Mouse (Mus musculus) neural tube, embryonic 12.5 days (tissue): ENCODE results near the gene Hist1h3i. TPM values are rescaled to one million over a fixed set of nuclear protein-coding genes. Genes with fewer than 3 reads are reported as not detected.
A peak's percentile ranks its signal among the peaks of the same experiment; 100 is the strongest.
"Not testable (repeated sequence)": the region's sequence is repeated elsewhere in the genome, so short reads cannot be mapped to it uniquely, and the experiment has no call there.

Experiments
- ATAC-seq: fragments of 200-750 bp; cut with Nextera tagmentation; 2 replicates; pipeline ENCODE4 v1.8.0; 2017; ENCODE audit warnings: low read depth, mild to moderate bottlenecking, moderate TSS enrichment, moderate library complexity; ENCODE audit not compliant: low FRiP score
- H3K27ac ChIP-seq: fragments of 300-500 bp; sonication (generic); 2 replicates; pipeline ENCODE4 v1.5.1; 2016
- H3K27me3 ChIP-seq: fragments of 300-500 bp; sonication (generic); replicated peaks from 2 replicates; pipeline ENCODE4 v1.6.1; 2016; ENCODE audit warnings: mild to moderate bottlenecking
- H3K36me3 ChIP-seq: fragments of 300-500 bp; sonication (generic); 2 replicates; pipeline ENCODE4 v1.6.1; 2016; ENCODE audit warnings: mild to moderate bottlenecking
- H3K4me1 ChIP-seq: fragments of 300-500 bp; sonication (generic); 2 replicates; pipeline ENCODE4 v1.6.1; 2016
- H3K4me2 ChIP-seq: fragments of 300-500 bp; sonication (generic); replicated peaks from 2 replicates; pipeline ENCODE4 v1.6.1; 2016; ENCODE audit warnings: mild to moderate bottlenecking
- H3K4me3 ChIP-seq: fragments of 300-500 bp; sonication (generic); 2 replicates; pipeline ENCODE4 v1.5.1; 2016
- H3K9ac ChIP-seq: fragments of 300-500 bp; sonication (generic); 2 replicates; pipeline ENCODE4 v1.6.1; 2016; ENCODE audit warnings: mild to moderate bottlenecking
- H3K9me3 ChIP-seq: fragments of 300-500 bp; sonication (generic); 2 replicates; pipeline ENCODE4 v1.6.1; 2016; ENCODE audit warnings: mild to moderate bottlenecking
- WGBS: fragments of 180-500 bp; shearing (Covaris S2); methylation state at CpG from one replicate; pipeline ENCODE4 v1.1.7; 2016; 5-methylcytosine and 5-hydroxymethylcytosine counted together
- polyA plus RNA-seq: library from polyadenylated mRNA; unstranded; fragments of >200 nt; fragmentation: Nextera tagmentation; extraction: Ambion mirVana; gene quantifications from 2 replicates; pipeline ENCODE4 v1.2.1, GENCODE M21; 2016

Hist1h3i gene
- polyA plus RNA-seq, 1 experiment from 2014 or later: 97.6 TPM

DNA sequence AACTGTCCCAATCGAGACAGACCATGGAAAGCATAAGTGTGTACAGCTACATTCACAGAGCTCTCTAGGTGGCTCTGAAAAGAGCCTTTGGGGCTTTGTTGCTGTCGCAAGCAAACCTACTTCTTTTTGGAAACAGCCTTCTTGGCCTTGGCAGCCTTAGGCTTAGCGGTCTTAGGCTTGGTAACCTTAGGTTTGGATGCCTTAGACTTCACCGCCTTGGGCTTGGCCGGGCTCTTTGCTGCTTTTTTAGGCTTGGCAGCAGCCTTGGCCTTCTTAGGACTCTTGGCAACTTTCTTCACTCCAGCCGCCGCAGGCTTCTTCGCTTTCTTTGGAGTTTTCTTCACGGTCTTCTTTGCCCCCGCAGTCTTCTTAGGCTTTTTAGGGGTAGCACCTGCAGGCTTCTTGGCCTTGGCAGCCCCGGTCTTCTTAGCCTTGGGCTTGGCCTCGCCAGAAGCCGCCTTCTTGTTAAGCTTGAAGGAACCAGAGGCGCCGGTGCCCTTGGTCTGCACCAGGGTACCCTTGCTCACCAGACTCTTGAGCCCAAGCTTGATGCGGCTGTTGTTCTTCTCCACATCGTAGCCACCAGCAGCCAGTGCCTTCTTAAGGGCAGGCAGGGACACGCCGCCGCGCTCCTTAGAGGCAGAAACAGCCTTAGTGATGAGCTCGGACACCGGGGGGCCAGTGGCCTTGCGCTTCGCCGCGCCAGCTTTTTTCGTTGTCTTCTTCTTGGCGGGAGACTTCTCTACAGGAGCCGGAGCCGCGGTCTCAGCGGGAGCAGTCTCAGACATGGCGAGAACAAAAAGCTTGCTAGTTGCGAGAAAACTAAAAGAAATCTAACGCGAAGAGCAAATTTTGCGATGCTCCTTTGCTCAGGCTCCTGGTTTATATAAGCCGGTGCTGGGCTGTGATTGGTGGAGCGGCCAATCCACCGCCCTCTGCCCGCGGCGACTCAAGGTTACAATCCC, 3.1 kb downstream of the Hist1h3i start, which contains the start of gene Hist1h1b:
TSS of gene Hist1h1b (minus strand) at position 859 of the 965 bp plus-strand sequence.
- H3K27me3 ChIP-seq: no peaks in the 10 kb centered on the region
- peak; percentile 1; the same call in 1 of the 2 replicates for ATAC-seq
- H3K9ac ChIP-seq: peak within 1 kb of the TSS; percentile 69

GRCm38 (mm10) chr13:21778814-21779766, 4.1 kb downstream of the Hist1h3i start:
- ATAC-seq: peak; percentile 87
- Histone ChIP-seq H3K27ac (peak overlapping the region; percentile 88), H3K4me2 (peak overlapping the region; percentile 93), H3K4me3 (peak overlapping the region; percentile 46), H3K36me3 (no peaks in the 10 kb centered on the region), H3K9me3 (no peaks in the 10 kb centered on the region), H3K9ac (peak overlapping the region; percentile 69), H3K27me3 (no peaks in the 10 kb centered on the region), H3K4me1 (peaks cover 25% of the 10 kb centered on the region)
- WGBS: 3% methylated on average over 33 of the region's 33 CpGs

More for the DNA sequence above, 3.1 kb downstream of the Hist1h3i start, which contains the start of gene Hist1h1b:
- Histone ChIP-seq H3K4me3 (peak within 1 kb of the TSS; percentile 46), H3K9me3 (no peaks in the 10 kb centered on the region), H3K4me1 (peaks cover 29% of the 10 kb centered on the region), H3K27ac (peak within 1 kb of the TSS; percentile 88), H3K36me3 (no peaks in the 10 kb centered on the region), H3K4me2 (peak within 1 kb of the TSS; percentile 93)
- WGBS: under 1% methylated on average over 44 of the region's 44 CpGs

- Histone ChIP-seq H3K4me2 (peak overlapping the region; percentile 42; the same call in 1 of the 2 replicates), H3K9me3 (no peaks in the 10 kb centered on the region), H3K9ac (no peak overlapping the region), H3K27me3 (no peaks in the 10 kb centered on the region), H3K4me1 (peaks cover 3% of the 10 kb centered on the region; the same call in 1 of the 2 replicates), H3K4me3 (no peak overlapping the region), H3K27ac (no peak overlapping the region), H3K36me3 (no peaks in the 10 kb centered on the region)
- WGBS: 65% methylated on average over 1 of the region's 1 CpGs
- ATAC-seq: no peak
Measured at GRCm38 (mm10) chr13:21755707-21756106, 27.5 kb downstream of the Hist1h3i start.

DNA sequence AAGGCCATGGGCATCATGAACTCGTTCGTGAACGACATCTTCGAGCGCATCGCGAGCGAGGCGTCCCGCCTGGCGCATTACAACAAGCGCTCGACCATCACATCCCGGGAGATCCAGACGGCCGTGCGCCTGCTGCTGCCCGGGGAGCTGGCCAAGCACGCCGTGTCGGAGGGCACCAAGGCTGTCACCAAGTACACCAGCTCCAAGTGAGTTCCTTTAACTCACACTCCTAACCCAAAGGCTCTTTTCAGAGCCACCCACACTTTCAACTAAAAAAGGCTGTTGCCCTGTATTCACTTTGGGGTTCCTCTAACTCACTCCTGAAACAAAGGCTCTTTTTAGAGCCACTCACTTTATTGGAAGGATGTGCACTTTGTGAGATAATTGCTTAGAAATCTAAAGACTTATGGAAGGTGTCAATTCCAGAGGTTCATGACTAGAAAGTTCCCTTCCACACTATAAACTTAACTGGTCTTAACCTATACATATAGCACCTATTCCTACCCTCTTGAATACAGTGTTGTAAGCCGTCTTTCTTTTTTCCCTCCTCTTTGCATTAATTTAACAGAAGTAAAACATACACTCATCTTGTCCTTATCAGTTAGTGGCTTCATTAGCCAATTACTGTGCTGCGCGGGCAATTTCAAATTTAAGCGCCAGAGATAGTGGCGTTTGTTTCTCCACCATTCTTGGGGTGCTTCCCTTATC, 28.7 kb downstream of the Hist1h3i start:
- not testable (repeated sequence) for H3K9me3 ChIP-seq, H3K27me3 ChIP-seq, H3K36me3 ChIP-seq, H3K4me1 ChIP-seq
- peak overlapping the region; percentile 35 for H3K4me3 ChIP-seq
- H3K9ac ChIP-seq: peak overlapping the region; percentile 52
- peak overlapping the region; percentile 50; the same call in 1 of the 2 replicates for H3K27ac ChIP-seq
- 0% methylated on average over 26 of the region's 26 CpGs for WGBS
- peak; percentile 11 for ATAC-seq
- peak overlapping the region; percentile 67 for H3K4me2 ChIP-seq

DNA sequence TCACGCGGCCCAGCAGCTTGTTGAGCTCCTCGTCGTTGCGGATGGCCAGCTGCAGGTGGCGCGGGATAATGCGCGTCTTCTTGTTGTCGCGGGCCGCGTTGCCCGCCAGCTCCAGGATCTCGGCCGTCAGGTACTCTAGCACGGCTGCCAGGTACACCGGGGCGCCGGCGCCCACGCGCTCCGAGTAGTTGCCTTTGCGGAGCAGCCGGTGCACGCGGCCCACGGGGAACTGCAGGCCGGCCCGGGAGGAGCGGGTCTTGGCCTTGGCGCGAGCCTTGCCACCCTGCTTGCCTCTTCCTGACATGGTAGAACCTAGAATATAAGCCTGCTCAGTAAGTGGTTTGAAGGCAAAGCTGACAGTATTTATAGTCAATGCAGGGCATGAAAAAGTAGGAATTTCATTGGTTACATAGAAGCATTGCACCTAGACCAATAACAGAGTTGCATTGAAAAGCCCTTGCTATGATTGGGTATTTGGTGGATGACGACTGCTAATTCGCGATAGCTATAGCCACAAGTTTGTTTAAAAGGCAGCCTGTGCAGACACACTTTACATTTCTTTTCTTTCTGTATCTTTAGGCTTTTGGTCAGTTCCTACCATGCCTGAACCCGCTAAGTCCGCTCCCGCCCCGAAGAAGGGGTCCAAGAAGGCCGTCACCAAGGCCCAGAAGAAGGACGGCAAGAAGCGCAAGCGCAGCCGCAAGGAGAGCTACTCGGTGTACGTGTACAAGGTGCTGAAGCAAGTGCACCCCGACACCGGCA, 29.5 kb downstream of the Hist1h3i start, which contains the start of the genes Hist1h2ak and Hist1h2bn:
TSS of gene Hist1h2ak (minus strand) at position 304 of the 762 bp plus-strand sequence.
TSS of gene Hist1h2bn (plus strand) at position 600 of the 762 bp plus-strand sequence.
- H3K9me3 ChIP-seq, H3K36me3 ChIP-seq, H3K27me3 ChIP-seq: not testable (repeated sequence)
- Histone ChIP-seq H3K4me2 (peak within 1 kb of the TSS; percentile 67), H3K27ac (peak within 1 kb of the TSS; percentile 84), H3K4me1 (peaks cover 12% of the 10 kb centered on the region), H3K4me3 (peak within 1 kb of the TSS; percentile 43), H3K9ac (peak within 1 kb of the TSS; percentile 55)
- under 1% methylated on average over 50 of the region's 50 CpGs for WGBS
- ATAC-seq: peak; percentile 93

- Histone ChIP-seq H3K4me1 (peaks cover 12% of the 10 kb centered on the region), H3K27ac (peak overlapping the region; percentile 84), H3K9me3 (no peaks in the 10 kb centered on the region), H3K4me2 (peak overlapping the region; percentile 67), H3K27me3 (no peaks in the 10 kb centered on the region), H3K4me3 (peak overlapping the region; percentile 43), H3K9ac (peak overlapping the region; percentile 55), H3K36me3 (no peaks in the 10 kb centered on the region)
- WGBS: 2% methylated on average over 10 of the region's 10 CpGs
- no peak for ATAC-seq
Measured at GRCm38 (mm10) chr13:21753051-21753523, 30.1 kb downstream of the Hist1h3i start.

DNA sequence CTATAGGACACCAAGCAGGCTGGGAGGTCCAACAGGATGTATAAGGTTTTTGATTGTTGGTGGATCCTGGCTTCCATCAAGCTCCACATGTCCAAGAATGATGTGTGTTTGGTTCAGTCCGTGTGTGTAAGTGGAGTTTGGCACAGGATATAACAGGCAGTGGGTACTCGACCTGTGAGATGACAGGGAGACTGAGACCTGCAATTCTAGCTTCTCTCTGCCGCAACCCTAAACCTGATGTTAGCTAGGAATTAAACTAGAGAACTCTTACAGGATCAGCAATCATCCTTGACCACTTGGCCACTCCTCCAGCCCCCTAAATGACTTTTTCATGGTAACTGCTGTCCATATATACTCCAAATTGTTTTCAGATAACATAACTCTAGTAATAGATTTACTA, 30.8 kb downstream of the Hist1h3i start:
- H3K4me3 ChIP-seq: no peak overlapping the region
- H3K9ac ChIP-seq: no peak overlapping the region
- WGBS: 43% methylated on average over 3 of the region's 3 CpGs

GRCm38 (mm10) chr13:21751827-21752226, 31.3 kb downstream of the Hist1h3i start:
- H3K4me2 ChIP-seq: peak overlapping the region; percentile 67; the same call in 1 of the 2 replicates
- H3K36me3 ChIP-seq: no peaks in the 10 kb centered on the region
- H3K9ac ChIP-seq: no peak overlapping the region
- H3K27me3 ChIP-seq: no peaks in the 10 kb centered on the region
- H3K9me3 ChIP-seq: no peaks in the 10 kb centered on the region
- no peak overlapping the region for H3K4me3 ChIP-seq
- peaks cover 12% of the 10 kb centered on the region for H3K4me1 ChIP-seq
- no peak for ATAC-seq
- 79% methylated on average over 3 of the region's 3 CpGs for WGBS
- no peak overlapping the region for H3K27ac ChIP-seq

More for the DNA sequence above, 30.8 kb downstream of the Hist1h3i start:
- peaks cover 12% of the 10 kb centered on the region for H3K4me1 ChIP-seq
- H3K4me2 ChIP-seq: peak overlapping the region; percentile 67
- H3K9me3 ChIP-seq: no peaks in the 10 kb centered on the region
- no peaks in the 10 kb centered on the region for H3K27me3 ChIP-seq
- no peak overlapping the region for H3K27ac ChIP-seq
- no peak for ATAC-seq
- no peaks in the 10 kb centered on the region for H3K36me3 ChIP-seq

DNA sequence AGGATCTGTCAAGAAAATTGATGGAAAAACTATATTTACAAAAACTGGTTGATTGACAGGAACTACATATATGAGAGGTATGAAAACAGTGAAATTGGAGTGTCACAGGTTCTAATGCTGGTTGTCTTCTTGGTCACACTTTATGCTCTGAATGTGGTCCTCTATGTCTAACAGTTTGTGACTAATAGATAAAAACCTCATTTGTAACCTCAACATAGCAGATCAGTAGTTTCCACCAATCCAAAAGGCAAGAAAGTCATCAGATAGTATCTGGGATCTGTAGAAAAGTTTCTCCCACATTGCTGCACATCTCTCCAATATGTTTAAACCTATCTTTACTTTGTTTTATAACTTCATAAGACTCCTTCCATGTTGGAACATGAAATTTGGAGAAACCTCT, 31.8 kb downstream of the Hist1h3i start:
- Histone ChIP-seq H3K4me3 (no peak overlapping the region), H3K4me1 (peaks cover 12% of the 10 kb centered on the region), H3K9ac (no peak overlapping the region), H3K27me3 (no peaks in the 10 kb centered on the region), H3K9me3 (no peaks in the 10 kb centered on the region), H3K27ac (no peak overlapping the region), H3K4me2 (peak overlapping the region; percentile 25; the same call in 1 of the 2 replicates), H3K36me3 (no peaks in the 10 kb centered on the region)
- ATAC-seq: no peak

DNA sequence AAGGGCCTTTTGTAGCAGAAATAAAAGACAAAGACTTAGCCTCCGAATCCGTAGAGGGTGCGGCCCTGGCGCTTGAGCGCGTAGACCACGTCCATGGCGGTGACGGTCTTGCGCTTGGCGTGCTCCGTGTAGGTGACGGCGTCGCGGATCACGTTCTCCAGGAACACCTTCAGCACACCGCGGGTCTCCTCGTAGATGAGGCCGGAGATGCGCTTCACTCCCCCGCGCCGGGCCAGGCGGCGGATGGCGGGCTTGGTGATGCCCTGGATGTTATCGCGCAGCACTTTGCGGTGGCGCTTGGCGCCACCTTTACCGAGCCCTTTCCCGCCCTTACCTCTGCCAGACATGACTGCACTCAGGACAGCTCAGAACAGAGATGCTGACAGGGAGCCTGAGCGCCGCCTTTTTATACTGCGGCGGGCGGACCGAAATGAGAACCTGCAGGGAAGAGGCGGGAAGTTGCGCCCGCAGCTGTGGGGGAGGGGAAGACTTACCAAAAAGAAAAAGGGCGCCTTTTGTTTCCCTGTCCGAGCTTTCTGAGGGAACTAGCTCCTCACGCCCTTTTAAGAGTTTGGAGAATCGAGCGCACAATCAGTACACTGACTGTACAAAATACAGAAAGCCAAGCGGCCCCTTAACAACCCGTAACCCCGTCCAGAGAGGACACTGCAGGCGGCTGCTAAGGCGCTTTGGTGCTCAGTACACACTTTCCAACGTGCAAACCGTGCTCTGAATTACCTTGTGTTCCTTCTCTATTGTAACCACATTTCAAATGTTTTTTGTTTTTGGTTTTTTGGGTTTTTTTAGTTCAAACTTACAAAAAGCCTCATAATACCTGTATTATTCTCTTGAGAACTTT, 32.8 kb downstream of the Hist1h3i start, which contains the start of gene Hist1h4k:
TSS of gene Hist1h4k (minus strand) at position 347 of the 859 bp plus-strand sequence.
- not testable (repeated sequence) for H3K27me3 ChIP-seq, H3K9me3 ChIP-seq, H3K36me3 ChIP-seq
- H3K27ac ChIP-seq: peak within 1 kb of the TSS; percentile 72; the same call in 1 of the 2 replicates
- H3K9ac ChIP-seq: peak within 1 kb of the TSS; percentile 68
- H3K4me1 ChIP-seq: peaks cover 12% of the 10 kb centered on the region
- peak within 1 kb of the TSS; percentile 51 for H3K4me3 ChIP-seq
- peak; percentile 79 for ATAC-seq
- WGBS: under 1% methylated on average over 47 of the region's 56 CpGs
- peak within 1 kb of the TSS; percentile 85 for H3K4me2 ChIP-seq
